Mouse (Mus musculus): ENCODE data around the gene Themis.

Themis gene

GRCm38 (mm10) chr10:28811928-28812570 is 143.9 kb downstream of the Themis start:
- no peak for DNase-seq

- DNase-seq, result no peak
These were observed 144.4 kb downstream of the Themis start for GRCm38 (mm10) chr10:28812571-28812936.

- DNase-seq, result no peak
These were observed 148.0 kb downstream of the Themis start for GRCm38 (mm10) chr10:28816160-28816559.

GRCm38 (mm10) chr10:28822320-28822719 is 154.2 kb downstream of the Themis start:
- DNase-seq, result no peak

GRCm38 (mm10) chr10:28842605-28843004 is 174.4 kb downstream of the Themis start:
- DNase-seq, result no peak

- peak; percentile 35 to 64 for DNase-seq
These were observed 175.9 kb downstream of the Themis start for GRCm38 (mm10) chr10:28843755-28844717.

GRCm38 (mm10) chr10:28856154-28856553 is 188.0 kb downstream of the Themis start:
- DNase-seq, result no peak

GRCm38 (mm10) chr10:28870580-28871354 is 202.6 kb downstream of the Themis start:
- DNase-seq, result no peak

GRCm38 (mm10) chr10:28874605-28875004 is 206.4 kb downstream of the Themis start:
- DNase-seq, result no peak

GRCm38 (mm10) chr10:28887643-28888042 is 219.5 kb downstream of the Themis start:
- no peak for DNase-seq

- DNase-seq, result no peak
These were observed 222.7 kb downstream of the Themis start for GRCm38 (mm10) chr10:28890886-28891285.

GRCm38 (mm10) chr10:28898351-28898750 is 230.2 kb downstream of the Themis start:
- no peak for DNase-seq
